Mouse (Mus musculus) E14TG2a.4 (cell line): ENCODE measurements at regions not wholly inside any gene's neighbourhood (a gene's known extent, or its start where the extent isn't known, plus 50 kb on each side); places are given as distances from the start of the nearest gene placed in this dataset.

Experiments used
- CTCF ChIP-seq: conservative IDR thresholded peaks from 2 replicates; pipeline ENCODE4 v1.5.1; 2014; ENCODE audit warnings: low read length
- NANOG ChIP-seq: IDR thresholded peaks from 2 replicates; pipeline ENCODE4 v1.6.1; 2014; ENCODE audit warnings: borderline replicate concordance, low read length, mixed read lengths
- POU5F1 ChIP-seq: IDR thresholded peaks from 2 replicates; pipeline ENCODE4 v1.6.1; 2014; ENCODE audit warnings: low read length, borderline replicate concordance

- no peak for TF ChIP-seq CTCF
- no peak for TF ChIP-seq NANOG
- TF ChIP-seq POU5F1: no peak
These were observed 138.3 kb upstream of the Ajap1 start for GRCm38 (mm10) chr4:153620871-153621270.
